Mouse (Mus musculus): ENCODE results near the gene Upb1. TPM values are rescaled to one million over a fixed set of nuclear protein-coding genes. Genes with fewer than 3 reads are reported as not detected.

The Upb1 gene
- polyA plus RNA-seq, 1 experiment from 2014 or later, result 0.41 TPM

Other genes starting within 250 kb of the Upb1 start
- gene Specc1l, start 189.0 kb upstream of the Upb1 start, polyA plus RNA-seq (2015; fragmentation: Nextera tagmentation; extraction: Ambion mirVana), result 30.9 and 33.5 TPM in 2 replicates
- gene Adora2a, start 84.2 kb upstream of the Upb1 start, polyA plus RNA-seq (2015; fragmentation: Nextera tagmentation; extraction: Ambion mirVana), result 3.7 and 3.8 TPM in 2 replicates
- 125 and 136 TPM in 2 replicates for gene Snrpd3, start 116.4 kb downstream of the Upb1 start, polyA plus RNA-seq (2015; fragmentation: Nextera tagmentation; extraction: Ambion mirVana)
- gene Gucd1, start 116.9 kb downstream of the Upb1 start, polyA plus RNA-seq (2015; fragmentation: Nextera tagmentation; extraction: Ambion mirVana), result 19.7 and 20.7 TPM in 2 replicates
- gene Lrrc75b, start 159.2 kb downstream of the Upb1 start, polyA plus RNA-seq (2015; fragmentation: Nextera tagmentation; extraction: Ambion mirVana), result 42.4 and 44.7 TPM in 2 replicates
- gene Ggt1, start 160.5 kb downstream of the Upb1 start, polyA plus RNA-seq (2015; fragmentation: Nextera tagmentation; extraction: Ambion mirVana), result 1.3 TPM in 2 replicates
- gene Ggt5, start 188.2 kb downstream of the Upb1 start, polyA plus RNA-seq (2015; fragmentation: Nextera tagmentation; extraction: Ambion mirVana), result 2.1 and 2.5 TPM in 2 replicates
- 3.1 and 4.9 TPM in 2 replicates for gene Susd2, start 242.9 kb downstream of the Upb1 start, polyA plus RNA-seq (2015; fragmentation: Nextera tagmentation; extraction: Ambion mirVana)